Mouse (Mus musculus) lung, adult 10 weeks (tissue): Measurements from ENCODE around the gene Gbx2. TPM values are rescaled to one million over a fixed set of nuclear protein-coding genes. Genes with fewer than 3 reads are reported as not detected.

Experiments
- polyA plus RNA-seq: library from polyadenylated mRNA; stranded (reverse); fragments of 350-450 nt; fragmentation: Illumina TruSeq; extraction: RNeasy Lipid Tissue Mini Kit (QIAGEN cat#74804); gene quantifications from one replicate; pipeline ENCODE4 v1.2.3, GENCODE M21; 2014; ENCODE audit warnings: low read depth, low replicate concordance; ENCODE audit not compliant: insufficient read depth

Gbx2 gene
- polyA plus RNA-seq = not detected

GRCm38 (mm10) chr1:89931120-89931519 lies at the start of gene Gbx2:
Gene Gbx2, minus strand, starts transcription at chr1:89931179.

Other genes starting within 250 kb of the Gbx2 start
- 0.17 TPM for gene Asb18, start 83.5 kb upstream of the Gbx2 start, polyA plus RNA-seq
- 6.7 TPM for gene Iqca, start 222.2 kb upstream of the Gbx2 start, polyA plus RNA-seq